Mouse (Mus musculus) frontal cortex, postnatal 14 days (tissue): ENCODE measurements around the gene Enah.

Experiments used
- DNase-seq, 2 experiments: peaks; one replicate each; pipeline ENCODE4 v3.0.0; 2022; ENCODE audit warnings: low spot score in 2 of 2

Gene Enah

DNA sequence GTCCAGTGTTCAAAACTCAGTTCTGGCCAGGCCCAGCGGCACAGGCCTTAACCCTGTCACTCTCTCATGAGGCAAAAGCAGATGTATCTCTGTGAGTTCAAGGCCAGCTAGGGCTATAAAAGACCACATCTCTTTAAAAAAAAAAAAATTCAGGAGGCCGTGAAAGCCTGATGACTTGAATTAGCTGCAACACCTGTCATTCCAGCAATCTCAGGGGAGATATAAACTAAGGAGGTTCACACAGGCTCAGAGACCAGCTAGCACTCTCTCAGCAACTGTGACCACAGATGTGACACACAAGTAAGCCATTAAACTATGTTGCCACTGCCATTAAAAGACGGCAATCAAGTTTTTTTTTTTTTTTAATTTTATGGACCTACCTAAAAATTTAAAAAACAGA lies 56.0 kb downstream of the Enah start:
- DNase-seq = no peak

GRCm38 (mm10) chr1:181963351-181963750 lies 56.4 kb downstream of the Enah start:
- no peak for DNase-seq

- DNase-seq = no peak
Measured at GRCm38 (mm10) chr1:181960383-181960782, 59.4 kb downstream of the Enah start.

DNA sequence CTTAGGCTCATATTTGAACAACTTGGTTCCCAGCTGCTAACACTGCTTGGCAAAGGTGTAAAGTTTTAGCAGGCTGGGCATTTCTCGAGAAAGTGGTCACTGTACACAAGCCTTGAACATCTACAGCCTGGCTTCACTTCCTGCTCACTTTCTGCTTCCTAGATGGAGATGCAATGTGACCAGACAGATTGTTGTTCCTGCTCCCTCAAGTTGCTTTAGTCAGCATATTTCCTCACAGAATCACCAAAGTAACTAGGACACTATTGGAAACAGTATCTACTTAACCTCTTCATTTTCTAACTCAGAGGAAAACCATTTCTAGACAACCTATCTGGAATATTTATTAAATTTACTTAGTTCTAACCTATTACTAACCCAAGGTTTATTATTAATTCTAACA lies 61.4 kb downstream of the Enah start:
- no peak for DNase-seq

- DNase-seq = no peak
Measured at GRCm38 (mm10) chr1:181957736-181958135, 62.1 kb downstream of the Enah start.

- DNase-seq = no peak
Measured at GRCm38 (mm10) chr1:181953547-181953946, 66.2 kb downstream of the Enah start.

- no peak for DNase-seq
Measured at GRCm38 (mm10) chr1:181951266-181951665, 68.5 kb downstream of the Enah start.

DNA sequence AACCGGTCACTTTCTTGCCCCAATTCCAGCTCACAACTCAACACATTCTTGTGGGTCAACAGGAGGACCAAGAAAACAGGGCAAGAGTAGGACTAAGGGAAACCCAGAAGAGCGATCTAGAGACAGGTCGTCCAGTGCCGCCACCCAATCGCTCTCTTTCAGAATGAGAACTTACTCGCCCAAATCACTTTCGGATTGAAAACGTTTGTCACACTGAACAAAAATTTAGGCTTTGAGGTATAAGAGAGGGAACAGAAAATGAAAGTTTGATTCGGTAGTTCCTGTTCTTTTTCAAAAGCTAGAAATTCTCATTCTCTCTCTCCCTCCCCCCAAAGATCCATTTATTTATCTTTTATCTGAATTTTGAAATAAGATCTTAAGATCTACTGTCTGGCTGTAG lies 69.1 kb downstream of the Enah start:
- no peak for DNase-seq

- no peak for DNase-seq
Measured at GRCm38 (mm10) chr1:181948191-181948590, 71.6 kb downstream of the Enah start.

DNA sequence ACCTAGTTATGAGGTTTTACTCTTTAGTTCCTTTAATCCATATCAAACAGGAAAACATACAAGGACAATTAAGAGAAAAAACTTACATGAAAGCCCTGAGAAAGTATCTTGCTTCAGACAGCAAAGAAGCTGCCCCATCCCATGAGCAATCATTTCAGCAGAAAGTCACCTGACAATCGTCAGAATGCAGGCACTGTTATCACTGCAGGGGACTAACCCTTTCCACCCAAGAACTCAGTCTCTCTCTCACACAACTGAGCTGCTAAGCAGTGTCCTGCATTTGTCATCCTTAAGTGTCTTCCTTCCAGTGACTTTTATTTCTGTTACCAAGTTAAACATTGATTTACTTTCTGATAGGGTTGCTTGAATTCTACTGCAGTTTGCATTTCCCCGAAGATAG lies 82.7 kb downstream of the Enah start:
- no peak for DNase-seq

DNA sequence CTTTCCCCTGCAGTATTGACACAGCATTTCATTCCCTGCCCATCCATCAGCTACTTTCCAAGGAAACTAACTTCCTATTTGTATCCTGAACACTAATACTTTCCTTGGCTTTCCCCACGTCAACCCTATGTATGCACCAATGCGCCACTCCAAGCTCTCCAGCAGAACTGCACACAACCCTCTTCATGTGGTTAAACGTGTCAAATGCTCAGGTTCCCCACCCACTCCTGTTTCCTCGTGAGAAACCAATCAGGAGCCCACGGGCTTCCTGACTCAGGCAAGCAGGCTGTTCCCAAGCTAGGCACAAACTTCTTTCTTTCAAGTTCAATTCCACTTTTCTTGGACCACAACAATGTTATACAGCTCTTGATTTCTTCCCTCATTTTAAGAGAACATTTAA lies 91.4 kb downstream of the Enah start:
- no peak for DNase-seq

DNA sequence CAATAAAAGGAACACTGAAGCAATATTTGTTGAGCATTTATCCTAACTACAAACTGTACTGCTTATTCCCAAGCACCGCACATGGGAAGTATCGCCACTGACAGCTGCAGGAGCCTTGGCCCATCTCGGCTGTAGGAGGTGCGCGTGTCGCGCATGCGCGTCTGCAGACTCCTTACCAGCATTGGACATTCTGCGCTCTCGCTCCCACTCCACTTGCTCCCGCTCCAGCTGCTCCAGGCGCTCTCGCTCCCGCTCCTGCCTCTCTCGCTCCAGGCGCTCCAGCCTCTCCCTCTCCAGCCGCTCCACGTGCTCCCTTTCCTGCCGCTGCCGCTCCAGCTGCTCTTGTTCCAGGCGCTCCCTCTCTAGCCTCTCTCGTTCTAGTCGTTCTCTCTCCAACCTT lies 96.4 kb downstream of the Enah start:
- peak; percentile 33 to 46 for DNase-seq

GRCm38 (mm10) chr1:181921580-181922494 lies 98.0 kb downstream of the Enah start:
- DNase-seq = no peak

- no peak for DNase-seq
Measured at GRCm38 (mm10) chr1:181911841-181912240, 107.9 kb downstream of the Enah start.

GRCm38 (mm10) chr1:181901706-181902373 lies 118.0 kb downstream of the Enah start:
- no peak for DNase-seq

DNA sequence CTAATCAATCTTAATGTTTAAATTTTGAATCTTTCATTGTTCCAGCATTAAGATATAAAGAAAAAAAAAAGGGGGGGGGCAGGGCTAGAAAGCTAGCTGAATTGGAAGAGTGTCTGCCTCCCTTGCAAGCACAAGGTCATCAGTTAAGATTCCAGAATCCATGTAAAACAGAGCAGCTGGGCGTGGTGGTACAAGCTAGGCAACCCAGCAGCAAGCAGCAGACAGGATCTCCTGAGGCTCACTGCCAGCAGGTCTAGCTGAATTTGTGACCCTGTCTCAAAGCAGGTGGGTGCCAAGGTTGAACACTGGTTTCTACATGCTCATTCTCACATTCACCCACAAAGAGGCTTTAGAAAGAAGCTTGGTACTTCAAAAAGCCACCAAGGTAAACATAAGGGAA lies 118.9 kb downstream of the Enah start:
- no peak for DNase-seq

- no peak for DNase-seq
Measured at GRCm38 (mm10) chr1:181898961-181899360, 120.8 kb downstream of the Enah start.

DNA sequence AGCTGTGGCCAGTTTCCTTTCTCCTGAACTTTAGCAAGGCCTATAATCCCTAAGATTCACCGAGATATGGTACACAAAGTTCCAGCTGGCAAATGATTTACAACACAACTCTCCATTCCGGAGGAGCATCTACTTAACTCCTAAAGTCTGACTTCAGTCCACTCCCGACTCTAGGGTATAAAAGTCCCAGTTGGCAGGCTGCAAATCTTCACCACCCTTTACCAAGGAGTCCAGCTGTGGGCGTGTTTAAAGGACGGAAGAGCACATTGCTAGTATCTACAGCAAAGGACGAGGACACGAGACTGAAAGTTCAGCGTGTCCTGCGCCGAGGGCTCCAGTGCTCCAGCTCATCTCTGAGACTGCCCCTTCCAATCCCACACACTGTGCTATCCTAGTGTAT lies 122.8 kb downstream of the Enah start:
- no peak for DNase-seq

GRCm38 (mm10) chr1:181893721-181894120 lies 126.1 kb downstream of the Enah start:
- DNase-seq = peak; percentile 48 to 64

DNA sequence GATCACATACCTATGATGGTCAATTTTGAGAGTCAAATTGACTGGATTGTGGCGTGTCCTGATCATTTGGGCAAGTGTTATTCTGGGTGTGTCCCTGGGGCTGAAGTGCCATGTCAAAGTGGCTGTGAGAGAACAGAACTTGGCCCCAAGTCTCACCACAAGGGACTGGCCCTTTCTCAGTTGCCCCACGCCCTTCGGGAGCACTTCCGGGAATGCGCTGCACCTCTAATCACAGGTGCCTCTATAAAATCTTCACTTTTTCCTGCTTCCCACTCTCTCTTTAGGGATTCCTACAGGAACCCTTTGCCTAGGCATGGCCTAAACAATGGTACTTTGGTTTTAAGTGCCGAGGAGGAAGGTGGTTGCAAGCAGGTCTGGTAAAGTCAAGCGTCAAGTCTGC lies 130.1 kb downstream of the Enah start:
- DNase-seq = no peak

DNA sequence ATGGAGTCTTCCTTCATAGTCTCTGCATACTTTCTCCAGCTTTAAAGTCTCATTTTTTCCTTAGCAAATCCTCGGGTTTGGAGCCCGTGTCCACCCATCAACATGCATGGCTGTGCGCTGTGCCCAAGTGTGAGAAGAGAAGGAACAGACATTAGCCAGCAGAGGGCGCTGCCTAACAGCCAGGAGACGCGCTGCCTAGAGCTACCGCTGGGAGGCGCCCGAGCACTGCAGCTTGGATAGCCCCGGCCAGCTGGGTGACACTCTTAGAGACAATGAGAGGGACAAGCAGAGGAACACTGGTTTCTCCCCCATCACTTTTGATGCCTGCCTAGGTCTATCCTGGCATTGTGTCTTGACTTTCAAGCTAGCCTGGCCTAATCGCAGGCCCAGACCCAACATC lies 131.0 kb downstream of the Enah start:
- peak; percentile 75 to 91 for DNase-seq

DNA sequence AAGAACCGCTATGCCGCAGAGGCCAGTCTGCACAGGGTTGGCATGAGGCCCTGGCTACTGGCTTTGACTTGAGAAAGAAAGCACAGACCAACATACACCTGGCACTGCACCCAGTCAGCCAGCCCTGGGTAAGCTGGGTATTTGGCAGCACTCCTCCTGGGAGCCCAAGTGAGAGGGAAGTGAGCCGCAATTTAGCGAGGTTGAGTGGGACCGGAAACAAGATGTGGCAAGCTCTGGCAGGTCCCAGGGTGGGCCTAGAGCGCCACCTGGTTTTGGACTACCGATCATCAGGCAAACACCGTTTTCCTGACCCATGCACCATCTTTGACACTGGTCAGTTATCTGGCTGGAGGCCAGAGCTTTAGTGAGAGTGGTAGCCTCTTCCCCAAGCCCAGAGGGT lies 138.3 kb downstream of the Enah start:
- peak in 1 of 2 experiments; percentile 42 for DNase-seq

DNA sequence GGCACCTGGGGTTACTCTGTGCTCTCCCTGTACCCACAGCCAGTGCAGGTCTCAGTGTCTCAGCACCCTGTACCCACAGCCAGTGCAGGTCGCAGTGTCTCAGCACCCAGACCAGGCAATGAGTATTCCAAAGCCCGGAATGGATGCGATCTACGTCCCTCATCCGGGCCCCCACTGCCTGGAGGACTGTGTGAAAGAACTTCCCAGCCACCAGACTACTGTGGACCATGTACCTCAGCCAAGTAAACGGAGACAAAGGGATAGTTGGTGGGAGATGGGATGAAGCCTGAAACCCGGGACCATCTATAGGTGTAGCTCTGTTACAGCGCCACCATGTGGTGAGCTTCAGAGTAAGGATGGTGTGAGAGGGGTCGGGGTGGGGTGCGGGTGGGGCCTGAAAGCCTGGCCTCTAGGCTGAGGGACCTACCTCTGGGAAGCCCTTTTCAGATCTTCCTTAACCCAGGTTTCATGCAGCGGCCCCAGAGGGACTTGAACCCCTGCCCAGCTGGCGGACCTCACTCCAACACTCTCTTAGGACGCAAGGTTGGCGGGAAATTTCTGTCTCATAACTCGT lies 139.0 kb downstream of the Enah start:
- no peak for DNase-seq
